Mouse (Mus musculus): ENCODE measurements around the gene Dnajc13. TPM values are rescaled to one million over a fixed set of nuclear protein-coding genes. Genes with fewer than 3 reads are reported as not detected.
A peak's percentile ranks its signal among the peaks of the same experiment; 100 is the strongest.

The Dnajc13 gene
- 10 to 100 TPM; 41.4 to 44.6 TPM for total RNA-seq (2021)

DNA sequence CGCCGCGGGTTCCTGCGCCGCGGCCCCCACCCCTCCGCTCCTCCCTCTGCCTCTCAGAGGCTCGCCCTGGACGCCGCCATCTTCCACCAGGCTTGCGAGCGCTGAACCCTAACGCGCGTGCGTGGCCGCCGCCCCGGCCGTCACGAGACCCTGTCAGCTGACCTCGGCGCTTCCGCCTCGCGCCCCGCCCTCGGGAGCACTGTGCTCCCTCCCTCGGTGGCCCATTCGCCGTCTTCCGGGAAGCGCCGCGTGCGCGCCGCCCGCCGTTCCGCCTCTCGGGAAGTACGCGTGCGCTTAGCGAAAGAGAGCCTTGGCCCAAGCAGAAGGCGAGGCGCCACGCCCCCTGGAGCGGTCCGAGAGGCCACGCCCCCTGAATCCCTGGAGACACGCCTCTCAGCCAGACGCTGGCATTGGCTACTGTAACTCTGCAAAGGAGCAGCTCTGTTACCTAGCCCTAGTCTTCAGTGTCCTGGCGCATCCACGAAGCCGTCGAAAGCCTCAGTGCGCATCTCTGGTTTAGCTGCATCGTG is at the start of gene Dnajc13:
TSS of gene Dnajc13 (minus strand) at position 108 of the 530 bp plus-strand sequence.
- DNase-seq, result peak; percentile 99

DNA sequence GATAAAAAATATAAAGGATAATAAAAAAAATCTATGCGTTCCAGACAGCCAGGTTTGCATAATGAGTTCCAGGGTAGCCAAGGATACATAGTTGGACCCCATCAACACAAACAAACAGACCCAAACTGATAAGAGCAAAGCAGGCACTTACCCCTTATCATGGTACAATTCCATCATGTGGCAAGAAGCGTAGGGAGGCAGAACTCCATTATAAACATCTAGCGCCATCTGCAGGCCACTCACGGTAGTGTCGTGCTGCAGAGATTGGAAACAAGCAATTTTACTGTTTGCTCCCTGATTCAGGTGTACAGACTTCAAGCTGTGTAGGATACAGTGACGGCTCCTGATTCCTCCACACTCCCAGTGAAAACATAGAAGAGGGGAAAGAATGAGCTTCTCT is 44.0 kb upstream of the Dnajc13 start:
- peak; percentile 80 for DNase-seq

DNA sequence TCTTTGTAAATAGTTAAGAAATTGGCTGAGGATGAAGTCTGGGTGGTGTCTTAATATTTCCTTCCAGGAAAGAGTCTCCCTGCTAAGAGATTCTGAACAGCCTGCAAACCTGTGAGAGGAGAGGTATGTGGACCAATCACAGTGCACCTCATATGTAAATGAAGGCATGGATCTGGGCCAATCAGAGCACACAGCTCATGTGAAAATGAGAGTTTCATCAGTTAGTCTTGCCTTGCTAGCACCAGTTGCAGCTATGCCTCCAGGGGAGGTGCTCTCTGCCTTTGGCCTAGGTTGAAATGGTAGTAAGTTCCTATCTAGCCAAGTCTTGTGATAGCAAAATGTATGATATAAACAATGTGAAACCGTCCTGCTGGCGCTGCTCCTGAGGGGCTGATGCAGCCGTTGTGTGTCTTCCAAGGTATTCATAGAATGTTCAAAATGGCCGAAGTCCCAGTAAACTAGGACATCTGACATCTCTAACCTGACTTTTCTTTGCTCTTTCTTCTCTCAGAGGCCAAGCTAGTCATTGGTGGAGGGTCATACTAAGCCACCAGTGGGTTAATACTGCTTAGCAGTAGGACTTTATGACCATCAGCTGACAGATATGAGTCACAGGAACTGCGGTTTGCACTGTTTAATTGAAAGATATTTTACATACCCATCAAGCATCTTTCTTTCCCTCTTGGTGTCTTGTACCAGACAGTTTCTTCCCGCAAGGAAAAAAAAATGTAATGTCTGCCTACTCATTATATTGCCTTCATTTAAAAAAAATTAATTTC is 42.8 kb upstream of the Dnajc13 start:
- no peak for DNase-seq

DNA sequence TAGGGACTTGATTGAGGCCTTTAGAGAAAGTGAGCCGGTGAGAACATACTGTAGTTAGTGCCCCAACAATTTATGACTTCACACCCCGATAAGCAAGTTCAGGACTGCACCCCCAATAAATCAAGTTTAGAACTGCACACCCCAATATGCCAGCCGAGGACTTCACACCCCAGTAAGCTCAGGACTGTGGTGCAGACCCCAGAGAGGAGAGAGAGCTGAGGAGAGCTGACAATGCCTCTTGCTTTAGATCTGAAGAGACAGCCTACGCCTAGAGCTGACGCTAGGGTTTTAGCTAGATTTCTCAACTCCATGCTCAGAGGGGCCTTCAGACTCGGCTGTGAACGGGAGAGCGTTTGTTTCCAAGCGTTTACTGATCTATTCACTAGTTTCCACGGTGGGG is 42.1 kb upstream of the Dnajc13 start:
- no peak for DNase-seq

DNA sequence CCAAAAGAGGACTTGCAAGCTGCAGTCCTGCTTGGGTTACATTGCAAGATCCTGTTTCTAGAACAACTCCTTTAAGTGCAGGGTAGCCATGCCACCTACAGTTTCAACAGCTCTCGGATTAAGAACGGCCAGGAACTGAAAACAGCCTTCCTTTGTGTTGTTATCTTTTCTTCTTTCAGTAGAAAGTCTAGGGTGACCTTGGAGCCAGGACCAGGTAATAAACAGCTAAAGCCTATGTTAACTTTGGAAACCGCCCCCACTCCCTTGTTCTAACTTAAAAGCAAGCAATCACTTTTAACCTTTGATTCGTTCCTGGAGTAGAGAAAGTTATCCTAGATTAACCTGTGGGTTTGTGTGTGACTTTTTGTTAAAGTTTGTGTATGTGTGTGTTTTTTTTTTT is 41.6 kb upstream of the Dnajc13 start:
- DNase-seq, result no peak

DNA sequence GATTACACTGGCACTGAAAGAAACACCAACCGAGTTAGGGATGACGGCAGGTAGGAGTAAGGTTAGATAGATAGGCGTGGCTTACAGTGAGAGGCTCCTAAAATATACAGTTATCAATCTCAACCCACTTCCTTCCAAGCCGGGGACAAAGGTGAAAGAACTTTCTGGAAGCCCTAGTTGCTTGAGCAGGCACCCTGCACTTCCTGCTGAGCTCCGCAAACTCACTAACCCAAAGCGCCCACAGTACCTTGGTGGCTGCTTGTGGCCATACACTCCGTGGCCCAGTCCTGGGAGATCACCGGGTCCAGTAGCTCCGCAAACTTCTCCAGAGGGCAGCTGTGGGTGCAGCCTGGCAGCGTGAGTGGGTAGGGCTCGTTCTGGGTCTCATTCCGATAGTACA is 37.8 kb upstream of the Dnajc13 start:
- no peak for DNase-seq

DNA sequence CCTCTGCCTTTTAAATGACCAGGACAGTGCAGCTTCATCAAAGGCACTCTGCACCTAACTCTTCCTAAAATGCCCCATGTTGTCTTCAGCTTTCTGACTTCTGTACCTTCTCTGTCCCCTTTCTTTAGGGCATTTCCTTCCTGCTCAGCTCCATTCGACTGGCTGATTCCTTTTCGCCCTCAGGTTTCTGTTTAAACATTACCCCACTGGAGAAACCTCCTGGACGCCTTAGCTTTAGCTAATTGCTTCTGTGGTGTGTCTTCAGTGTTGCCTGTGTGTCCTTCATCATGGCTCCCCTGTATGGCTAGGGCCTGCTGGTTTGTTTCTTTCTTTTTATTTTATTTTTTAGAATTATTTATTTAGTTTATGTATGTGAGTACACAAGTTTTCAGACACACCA is 34.3 kb upstream of the Dnajc13 start:
- no peak for DNase-seq

DNA sequence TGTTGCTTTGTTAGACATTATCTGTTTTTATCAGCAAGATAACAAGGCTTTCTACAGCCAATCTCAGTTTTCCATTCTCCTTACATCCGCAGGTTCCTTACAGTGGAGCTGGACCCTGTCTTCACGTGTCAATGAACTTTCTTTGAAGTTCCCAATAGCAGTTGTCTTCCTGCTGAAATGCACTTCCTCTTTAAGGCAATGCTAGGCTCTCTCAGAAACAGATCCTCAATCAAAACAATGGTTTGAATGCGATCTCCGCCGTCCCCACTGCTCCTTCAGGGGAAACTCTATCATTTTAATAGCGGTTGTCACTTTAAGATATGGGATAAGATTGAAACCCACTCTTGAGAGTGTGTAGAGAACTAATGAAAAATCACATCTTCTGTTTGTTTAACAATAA is 22.2 kb upstream of the Dnajc13 start:
- DNase-seq, result no peak

DNA sequence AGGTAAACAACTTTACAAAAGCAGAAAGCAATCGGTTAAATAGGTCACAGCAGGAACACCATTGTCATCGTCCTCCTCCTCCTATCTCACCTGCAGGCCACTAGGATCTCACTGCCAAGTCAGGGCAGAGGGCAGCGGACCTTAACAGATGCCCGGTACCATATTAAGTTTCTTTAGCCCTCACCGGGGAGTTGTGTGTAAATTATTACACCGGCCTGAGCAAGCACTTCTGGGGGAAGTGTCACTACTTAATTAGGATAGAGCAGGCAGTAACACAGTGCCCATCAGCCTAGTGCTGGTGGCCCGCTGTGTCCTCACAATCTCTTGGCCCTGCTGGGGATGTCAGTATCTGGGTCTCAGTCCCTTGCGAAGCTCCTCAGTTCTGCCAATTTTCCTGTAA is 19.8 kb upstream of the Dnajc13 start:
- no peak for DNase-seq

DNA sequence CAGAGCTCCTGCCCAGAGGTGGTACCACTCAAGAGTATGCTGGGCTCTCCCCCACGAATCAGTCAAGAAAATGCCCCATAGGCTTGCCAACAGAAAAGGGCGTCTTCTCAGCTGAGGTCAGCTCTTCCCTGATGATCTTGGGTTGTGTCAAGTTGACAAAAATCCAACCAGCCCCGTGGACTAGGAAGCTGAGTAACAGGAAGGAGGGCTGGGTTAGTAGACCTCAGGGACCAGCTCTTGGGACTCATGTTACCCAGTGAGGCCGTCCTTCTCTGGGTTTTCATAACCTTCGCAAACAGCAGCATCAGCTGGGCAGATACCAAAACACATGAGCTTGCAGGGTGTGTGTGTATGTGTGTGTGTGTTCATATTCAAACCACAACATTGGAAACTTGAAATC is 19.0 kb upstream of the Dnajc13 start:
- no peak for DNase-seq

DNA sequence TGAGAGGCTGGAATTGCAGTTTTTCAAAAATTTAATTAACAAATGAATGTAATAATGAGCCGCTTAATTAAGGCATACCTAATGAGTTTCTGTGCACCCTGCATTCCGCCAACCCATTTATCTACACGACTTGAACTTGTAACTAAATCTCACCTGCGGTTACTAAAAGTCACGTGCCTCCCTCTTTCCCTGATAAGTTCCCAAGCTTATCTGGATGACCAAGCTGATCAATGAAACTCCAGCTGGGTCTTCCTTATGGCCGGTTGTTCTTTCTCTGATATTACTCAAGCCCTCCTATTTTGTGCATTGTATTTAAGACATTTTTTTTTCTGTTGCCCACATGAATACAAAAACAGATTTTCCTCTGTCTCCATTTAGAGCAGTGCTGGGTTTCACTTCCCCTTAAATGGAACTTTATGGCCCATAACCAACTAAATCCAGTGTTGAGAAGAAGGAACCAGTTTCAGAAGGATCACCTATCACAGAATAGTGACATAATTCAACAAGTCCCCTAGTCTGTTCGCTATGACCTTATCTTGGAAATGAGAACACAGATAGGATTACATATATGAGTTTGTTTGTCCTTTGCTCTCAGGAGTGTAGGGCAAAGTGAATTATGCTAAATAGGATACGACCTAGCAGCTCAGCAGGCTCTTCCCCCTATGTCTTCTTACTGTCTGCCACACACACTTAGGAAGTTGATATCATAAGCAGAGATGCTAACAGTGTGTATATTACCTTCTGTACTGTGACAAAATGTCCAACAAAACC is 18.2 kb upstream of the Dnajc13 start:
- DNase-seq, result no peak

DNA sequence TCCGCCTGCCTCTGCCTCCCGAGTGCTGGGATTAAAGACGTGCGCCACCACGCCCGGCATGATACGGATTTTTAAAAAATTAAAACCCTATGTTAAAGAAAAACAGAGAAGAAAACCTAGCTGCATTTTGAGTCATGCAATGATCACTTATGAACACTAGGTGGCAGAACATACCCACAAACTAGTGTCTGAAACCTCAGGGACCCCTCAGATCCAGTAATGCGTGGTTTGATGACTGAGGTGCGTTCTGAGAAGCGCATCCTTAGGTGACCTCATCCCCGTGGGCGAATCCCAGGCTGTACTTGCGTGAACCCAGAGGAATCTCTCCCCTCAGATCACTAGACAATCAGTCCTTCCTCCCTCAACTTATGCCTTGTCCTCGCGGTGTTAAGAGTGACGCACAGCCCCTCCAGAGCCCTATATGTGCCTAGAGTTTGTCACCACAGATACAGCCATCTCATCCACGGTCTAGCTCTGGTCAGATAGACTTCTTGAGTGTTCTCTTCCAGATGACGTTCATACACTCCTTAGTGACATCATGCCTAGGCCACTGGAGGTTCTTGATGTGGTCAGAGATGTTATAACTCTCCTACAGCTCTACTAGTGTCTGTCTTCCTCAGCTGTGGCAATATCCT is 14.9 kb upstream of the Dnajc13 start:
- DNase-seq, result peak; percentile 30

DNA sequence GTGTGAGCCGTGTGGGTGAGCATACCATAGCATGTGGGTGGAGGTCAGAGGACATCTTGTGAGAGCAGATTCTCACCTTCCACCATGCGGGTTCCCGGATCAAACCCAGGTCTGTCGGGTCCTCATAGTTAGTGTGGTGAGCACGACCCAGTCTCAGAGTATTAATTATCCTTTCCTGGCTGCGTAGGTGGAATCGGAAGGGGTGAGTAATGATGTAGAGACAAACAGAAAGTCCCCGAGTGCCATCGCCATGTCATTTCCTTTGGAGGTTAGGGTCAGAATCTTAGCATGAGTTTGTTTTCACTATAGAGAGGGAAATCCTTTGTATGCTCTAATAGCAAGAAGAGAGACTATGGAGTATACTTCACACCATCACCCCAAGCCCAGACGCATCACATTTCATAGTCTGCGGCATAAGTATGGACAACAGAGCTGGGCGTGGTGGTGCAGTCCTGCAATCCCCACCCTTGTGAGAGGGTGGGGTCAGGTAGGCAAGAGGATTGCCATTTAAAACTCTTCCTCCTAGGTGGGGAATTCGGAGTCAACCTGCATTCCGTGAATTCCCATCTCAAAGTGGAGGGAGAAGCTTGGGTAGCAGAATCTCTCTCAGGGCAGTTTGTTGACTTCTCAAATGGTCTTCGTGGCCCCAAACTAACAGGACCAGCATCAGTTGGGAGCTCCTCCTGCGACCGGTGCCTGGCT is 12.5 kb upstream of the Dnajc13 start:
- DNase-seq, result no peak

DNA sequence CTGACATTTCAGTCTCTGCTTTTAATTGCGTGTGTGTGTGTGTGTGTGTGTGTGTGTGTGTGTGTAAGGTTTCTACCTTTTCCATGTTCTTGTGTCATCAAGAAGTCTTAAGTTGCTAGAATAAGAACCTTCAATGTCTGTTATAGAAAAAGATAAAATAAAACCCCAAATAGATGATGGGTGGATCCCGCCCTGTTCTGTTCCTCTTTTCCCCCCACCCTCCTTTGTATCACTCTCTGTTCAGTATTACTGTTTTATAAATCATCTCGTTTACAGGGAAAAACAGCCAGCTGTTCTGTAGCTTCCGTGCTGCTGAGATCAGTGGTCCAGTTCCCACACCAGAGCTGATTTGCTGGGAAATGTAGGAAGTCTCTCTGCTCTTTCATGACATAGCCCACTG is 9.3 kb upstream of the Dnajc13 start:
- no peak for DNase-seq

DNA sequence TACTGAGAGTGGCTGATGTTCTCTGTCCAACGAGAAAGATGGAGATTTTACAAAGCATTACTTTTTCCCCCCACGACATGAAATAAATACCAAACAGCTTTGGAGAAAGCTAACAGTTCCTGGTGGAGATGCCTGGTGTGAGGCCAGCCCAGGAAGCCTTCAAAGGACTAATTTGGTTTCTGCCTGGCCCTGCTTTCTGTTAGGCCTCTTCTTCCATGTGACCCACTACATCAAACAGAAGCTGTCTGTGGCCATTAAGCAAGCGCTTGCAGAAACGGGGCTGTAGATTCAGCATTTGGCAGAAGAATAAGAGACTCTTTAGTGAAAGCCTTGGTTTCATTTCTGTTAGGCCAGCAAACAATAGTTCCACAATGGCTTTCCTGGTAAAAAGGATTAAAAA is 8.9 kb upstream of the Dnajc13 start:
- no peak for DNase-seq

DNA sequence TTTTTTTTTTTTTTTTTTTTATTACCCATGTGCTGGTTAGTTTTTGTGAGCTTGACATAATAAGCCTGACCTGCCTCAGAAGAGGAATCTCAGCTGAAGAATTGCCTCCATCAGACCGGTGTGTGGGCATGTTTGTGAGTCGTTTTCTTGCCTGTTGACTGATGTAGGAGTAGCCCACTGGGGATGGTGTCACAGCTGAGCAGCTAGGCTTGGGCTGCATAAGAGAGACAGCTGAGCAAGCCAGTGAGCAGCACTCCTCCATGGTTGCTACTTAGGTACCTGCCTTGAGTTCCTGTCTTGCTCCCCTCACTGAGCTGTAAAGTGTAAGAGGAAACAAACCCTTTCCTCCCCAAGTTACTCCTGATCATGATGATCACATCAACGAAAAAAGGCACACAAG is 7.2 kb upstream of the Dnajc13 start:
- no peak for DNase-seq

DNA sequence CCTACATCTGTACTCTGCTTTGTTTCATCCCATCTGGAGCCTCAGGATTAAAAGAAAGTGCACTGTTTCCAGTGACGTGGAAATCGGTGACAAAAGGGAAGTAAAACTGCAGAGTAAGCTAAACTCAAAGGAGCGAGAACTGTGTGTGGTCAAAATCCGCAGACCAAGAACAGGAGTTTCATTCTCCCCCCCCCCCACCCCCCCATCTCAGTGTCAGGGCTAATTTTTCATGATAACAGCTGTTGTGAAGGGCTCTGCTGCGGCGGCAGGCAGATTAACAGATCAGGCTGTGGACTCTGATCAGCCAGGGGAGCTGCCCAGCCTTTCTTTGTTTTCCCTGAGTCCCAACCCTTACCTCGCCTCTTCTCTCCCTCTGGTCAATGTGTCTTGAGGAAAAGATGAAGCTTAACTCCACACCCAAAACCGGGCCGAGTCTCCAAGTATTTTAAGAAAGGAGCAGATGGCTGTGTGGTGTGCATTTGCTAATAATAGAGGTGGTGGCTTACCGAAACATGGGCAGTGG is 6.7 kb upstream of the Dnajc13 start:
- DNase-seq, result no peak

DNA sequence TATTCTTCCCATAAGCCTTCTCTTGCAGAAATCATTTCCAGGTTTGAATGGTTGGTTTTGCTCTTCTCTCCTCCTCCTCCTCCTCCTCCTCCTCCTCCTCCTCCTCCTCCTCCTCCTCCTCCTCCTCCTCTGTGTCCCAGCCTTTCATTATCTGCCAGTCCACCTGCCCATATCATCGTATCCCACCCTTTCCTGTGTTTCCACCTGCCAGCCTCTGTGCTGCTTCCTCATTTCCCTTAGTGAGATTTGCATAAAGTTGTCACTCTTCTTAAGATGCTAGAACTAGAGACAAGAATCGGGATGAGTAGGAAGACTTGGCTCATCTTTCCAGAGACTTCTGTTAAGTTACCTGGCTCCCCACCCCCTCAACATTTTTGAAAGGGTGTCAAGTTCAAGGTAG is 1.8 kb upstream of the Dnajc13 start:
- DNase-seq, result no peak

DNA sequence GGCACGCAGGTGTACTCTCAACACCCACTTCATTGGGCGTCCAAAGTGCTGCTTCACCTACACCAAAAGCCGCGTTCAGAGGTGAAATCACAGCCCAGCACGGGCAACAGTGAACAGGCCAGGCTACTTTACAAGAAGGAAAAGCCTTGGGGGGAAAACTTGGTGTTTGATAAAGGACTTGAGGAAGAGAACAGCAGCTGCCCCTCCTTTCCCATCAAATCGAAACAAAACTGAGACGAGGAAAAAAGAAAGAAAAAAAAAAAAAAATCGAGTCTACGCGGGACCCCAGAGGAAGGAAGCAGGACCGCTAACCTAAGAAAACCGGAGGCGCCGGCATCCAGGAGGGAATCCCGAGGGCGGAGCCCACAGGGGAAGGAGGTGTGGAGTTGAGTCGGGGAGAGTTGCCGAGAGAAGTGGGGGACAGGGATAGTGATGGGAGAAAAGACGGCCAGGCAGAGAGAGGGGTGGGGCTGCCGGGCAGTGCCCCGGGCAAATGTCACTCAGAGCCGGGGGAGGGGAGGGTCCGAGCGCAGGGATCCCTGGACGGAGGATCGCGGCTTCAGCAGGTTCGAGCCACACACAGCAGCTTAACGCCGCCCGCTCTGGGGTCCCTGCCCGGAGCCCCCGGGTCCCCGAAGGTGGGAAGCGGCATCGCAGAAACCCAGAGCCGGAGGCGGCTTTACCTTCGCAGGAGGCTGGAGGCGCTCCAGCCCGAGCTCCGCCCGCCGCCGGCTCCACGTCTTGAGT is 541 bp downstream of the Dnajc13 start:
- DNase-seq, result peak; percentile 51

DNA sequence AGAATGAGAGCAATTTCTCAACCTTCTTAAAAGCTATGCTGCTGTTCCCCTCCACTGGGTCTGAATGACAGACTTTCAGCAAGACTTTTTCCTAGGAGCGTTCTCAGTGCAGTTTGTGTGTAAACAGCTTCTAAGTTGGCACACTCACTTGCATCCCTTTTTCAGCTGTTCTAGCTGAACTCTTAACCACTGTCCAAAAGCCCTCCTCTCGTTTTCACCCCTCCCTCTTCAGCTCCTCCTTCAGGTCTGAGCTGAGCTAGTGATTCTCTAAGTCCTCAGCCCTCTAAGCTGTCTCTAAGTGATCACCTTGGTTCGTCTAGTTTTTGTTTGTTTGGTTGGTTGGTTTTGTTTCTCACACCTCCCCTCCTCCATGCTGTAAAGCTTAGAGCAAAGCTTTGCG is 2.4 kb downstream of the Dnajc13 start:
- DNase-seq, result no peak

DNA sequence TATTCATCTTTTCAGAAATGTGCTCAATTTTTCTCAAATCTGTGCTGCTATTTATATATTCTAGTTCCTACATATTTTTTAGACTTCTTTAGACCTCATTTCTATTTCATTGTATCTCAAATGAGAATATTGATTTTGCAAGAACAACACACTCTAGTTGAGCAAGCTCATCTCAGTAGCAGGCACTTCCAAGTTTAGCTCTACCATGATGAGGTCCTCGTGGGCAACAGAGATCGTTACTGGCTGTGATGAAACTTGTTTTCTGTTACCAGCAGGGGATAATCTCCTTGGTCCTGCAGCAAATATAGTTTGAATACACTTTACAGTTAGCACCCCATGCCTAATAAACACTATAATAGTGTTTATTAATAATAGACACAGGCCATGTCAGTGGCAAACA is 6.6 kb downstream of the Dnajc13 start:
- DNase-seq, result no peak
